Mouse (Mus musculus) stomach, embryonic 15.5 days (tissue): ENCODE results near the gene Trex1. TPM values are rescaled to one million over a fixed set of nuclear protein-coding genes. Genes with fewer than 3 reads are reported as not detected.

Experiments used
- ATAC-seq: fragments of 200-750 bp; cut with Nextera tagmentation; 2 replicates; pipeline ENCODE4 v1.8.0; 2017; ENCODE audit warnings: low read depth, moderate number of reproducible peaks, moderate TSS enrichment; ENCODE audit not compliant: insufficient read depth, low FRiP score
- H3K27ac ChIP-seq: fragments of 300-500 bp; sonication (generic); 2 replicates; pipeline ENCODE4 v1.5.1; 2015; ENCODE audit warnings: mild to moderate bottlenecking, inconsistent platforms
- H3K27me3 ChIP-seq: fragments of 300-500 bp; sonication (generic); replicated peaks from 2 replicates; pipeline ENCODE4 v1.6.1; 2015; ENCODE audit warnings: inconsistent platforms
- H3K36me3 ChIP-seq: fragments of 300-500 bp; sonication (generic); 2 replicates; pipeline ENCODE4 v1.6.1; 2015; ENCODE audit warnings: inconsistent platforms
- H3K4me1 ChIP-seq: fragments of 300-500 bp; sonication (generic); 2 replicates; pipeline ENCODE4 v1.6.1; 2015; ENCODE audit warnings: inconsistent platforms
- H3K4me2 ChIP-seq: fragments of 300-500 bp; sonication (generic); 2 replicates; pipeline ENCODE4 v1.6.1; 2015; ENCODE audit warnings: mild to moderate bottlenecking, inconsistent platforms
- H3K4me3 ChIP-seq: fragments of 300-500 bp; sonication (generic); replicated peaks from 2 replicates; pipeline ENCODE4 v1.5.1; 2015; ENCODE audit warnings: inconsistent platforms
- H3K9ac ChIP-seq: fragments of 300-500 bp; sonication (generic); 2 replicates; pipeline ENCODE4 v1.6.1; 2015; ENCODE audit warnings: inconsistent platforms
- H3K9me3 ChIP-seq: fragments of 300-500 bp; sonication (generic); 2 replicates; pipeline ENCODE4 v1.6.1; 2016; ENCODE audit warnings: inconsistent platforms
- WGBS: fragments of 180-500 bp; shearing (Covaris S2); methylation state at CpG from one replicate; pipeline ENCODE4 v1.1.7; 2015; 5-methylcytosine and 5-hydroxymethylcytosine counted together
- polyA plus RNA-seq: library from polyadenylated mRNA; unstranded; fragments of >200 nt; fragmentation: Nextera tagmentation; extraction: Ambion mirVana; gene quantifications from 2 replicates; pipeline ENCODE4 v1.2.1, GENCODE M21; 2015

Trex1 gene
- polyA plus RNA-seq, result 12.7 and 14.4 TPM in 2 replicates

- ATAC-seq, result peak; percentile 92
- peaks cover 25% of the 10 kb centered on the region for H3K4me1 ChIP-seq
- no peaks in the 10 kb centered on the region for H3K27me3 ChIP-seq
- peak within 1 kb of the TSS; percentile 91 for H3K27ac ChIP-seq
- H3K36me3 ChIP-seq, result peaks cover 35% of the 10 kb centered on the region
- no peaks in the 10 kb centered on the region for H3K9me3 ChIP-seq
- no peak within 1 kb of the TSS for H3K9ac ChIP-seq
- 10% methylated on average over 15 of the region's 15 CpGs for WGBS
- H3K4me2 ChIP-seq, result peak within 1 kb of the TSS; percentile 71
- H3K4me3 ChIP-seq, result peak within 1 kb of the TSS; percentile 36
Observed at GRCm38 (mm10) chr9:109059136-109059903, at the start of gene Trex1. Gene Trex1 (minus strand): TSS chr9:109059734.

- H3K4me3 ChIP-seq, result no peak overlapping the region
- no peaks in the 10 kb centered on the region for H3K9me3 ChIP-seq
- no peaks in the 10 kb centered on the region for H3K27me3 ChIP-seq
- peaks cover 29% of the 10 kb centered on the region for H3K36me3 ChIP-seq
- 66% methylated on average over 5 of the region's 6 CpGs for WGBS
- no peak overlapping the region for H3K9ac ChIP-seq
- H3K4me2 ChIP-seq, result no peak overlapping the region
- H3K4me1 ChIP-seq, result no peaks in the 10 kb centered on the region; the same call in 1 of the 2 replicates
- ATAC-seq, result no peak
- H3K27ac ChIP-seq, result no peak overlapping the region
Observed at GRCm38 (mm10) chr9:109107341-109107740, 47.8 kb upstream of the Trex1 start.

- Histone ChIP-seq H3K36me3 (peaks cover 23% of the 10 kb centered on the region), H3K9ac (no peak overlapping the region), H3K27me3 (no peaks in the 10 kb centered on the region), H3K4me1 (no peaks in the 10 kb centered on the region; the same call in 1 of the 2 replicates), H3K9me3 (no peaks in the 10 kb centered on the region), H3K27ac (no peak overlapping the region), H3K4me3 (no peak overlapping the region), H3K4me2 (no peak overlapping the region)
- no peak for ATAC-seq
- WGBS, result 89% methylated on average over 12 of the region's 12 CpGs
Observed at GRCm38 (mm10) chr9:109105648-109106047, 46.1 kb upstream of the Trex1 start.

- no peak for ATAC-seq
- WGBS, result 64% methylated on average over 12 of the region's 12 CpGs
Observed at GRCm38 (mm10) chr9:109105011-109105410, 45.5 kb upstream of the Trex1 start.

GRCm38 (mm10) chr9:109104083-109104482 is 44.5 kb upstream of the Trex1 start:
- Histone ChIP-seq H3K27ac (no peak overlapping the region), H3K9ac (no peak overlapping the region), H3K4me1 (peaks cover 11% of the 10 kb centered on the region), H3K36me3 (peaks cover 22% of the 10 kb centered on the region), H3K4me2 (no peak overlapping the region), H3K27me3 (no peaks in the 10 kb centered on the region), H3K4me3 (no peak overlapping the region), H3K9me3 (no peaks in the 10 kb centered on the region)
- 88% methylated on average over 9 of the region's 9 CpGs for WGBS
- ATAC-seq, result no peak

More at GRCm38 (mm10) chr9:109105011-109105410, 45.5 kb upstream of the Trex1 start:
- Histone ChIP-seq H3K27ac (no peak overlapping the region), H3K4me3 (no peak overlapping the region), H3K4me2 (no peak overlapping the region), H3K27me3 (no peaks in the 10 kb centered on the region), H3K4me1 (peaks cover 4% of the 10 kb centered on the region; the same call in 1 of the 2 replicates), H3K9me3 (no peaks in the 10 kb centered on the region), H3K9ac (no peak overlapping the region), H3K36me3 (peaks cover 19% of the 10 kb centered on the region)

GRCm38 (mm10) chr9:109103250-109103649 is 43.7 kb upstream of the Trex1 start:
- WGBS, result 64% methylated on average over 7 of the region's 7 CpGs
- no peaks in the 10 kb centered on the region for H3K27me3 ChIP-seq
- no peak for ATAC-seq
- H3K36me3 ChIP-seq, result peaks cover 22% of the 10 kb centered on the region
- peaks cover 20% of the 10 kb centered on the region for H3K4me1 ChIP-seq
- no peak overlapping the region for H3K4me3 ChIP-seq
- no peak overlapping the region for H3K27ac ChIP-seq
- H3K9ac ChIP-seq, result no peak overlapping the region
- H3K4me2 ChIP-seq, result no peak overlapping the region
- no peaks in the 10 kb centered on the region for H3K9me3 ChIP-seq

GRCm38 (mm10) chr9:109102541-109102940 is 43.0 kb upstream of the Trex1 start:
- ATAC-seq, result no peak
- no peak overlapping the region for H3K4me3 ChIP-seq
- no peak overlapping the region for H3K4me2 ChIP-seq
- H3K9me3 ChIP-seq, result no peaks in the 10 kb centered on the region
- peaks cover 22% of the 10 kb centered on the region for H3K36me3 ChIP-seq
- H3K9ac ChIP-seq, result no peak overlapping the region
- no peak overlapping the region for H3K27ac ChIP-seq
- H3K27me3 ChIP-seq, result no peaks in the 10 kb centered on the region
- H3K4me1 ChIP-seq, result peaks cover 27% of the 10 kb centered on the region
- 83% methylated on average over 3 of the region's 3 CpGs for WGBS

GRCm38 (mm10) chr9:109101933-109102445 is 42.5 kb upstream of the Trex1 start:
- H3K36me3 ChIP-seq, result peaks cover 21% of the 10 kb centered on the region
- ATAC-seq, result no peak
- no peaks in the 10 kb centered on the region for H3K27me3 ChIP-seq
- no peak overlapping the region for H3K4me2 ChIP-seq
- 92% methylated on average over 5 of the region's 5 CpGs for WGBS
- no peak overlapping the region for H3K9ac ChIP-seq
- H3K4me3 ChIP-seq, result no peak overlapping the region
- peaks cover 32% of the 10 kb centered on the region for H3K4me1 ChIP-seq
- H3K27ac ChIP-seq, result no peak overlapping the region
- H3K9me3 ChIP-seq, result no peaks in the 10 kb centered on the region

GRCm38 (mm10) chr9:109100307-109100928 is 40.9 kb upstream of the Trex1 start:
- no peaks in the 10 kb centered on the region for H3K27me3 ChIP-seq
- H3K27ac ChIP-seq, result no peak overlapping the region
- no peak overlapping the region for H3K4me2 ChIP-seq
- no peak overlapping the region for H3K4me3 ChIP-seq
- no peak for ATAC-seq
- H3K9me3 ChIP-seq, result no peaks in the 10 kb centered on the region
- 87% methylated on average over 20 of the region's 20 CpGs for WGBS
- peaks cover 9% of the 10 kb centered on the region; the same call in 1 of the 2 replicates for H3K36me3 ChIP-seq
- H3K9ac ChIP-seq, result no peak overlapping the region
- peaks cover 45% of the 10 kb centered on the region for H3K4me1 ChIP-seq

GRCm38 (mm10) chr9:109098969-109099368 is 39.4 kb upstream of the Trex1 start:
- no peak overlapping the region for H3K9ac ChIP-seq
- H3K27me3 ChIP-seq, result no peaks in the 10 kb centered on the region
- peaks cover 55% of the 10 kb centered on the region for H3K4me1 ChIP-seq
- H3K9me3 ChIP-seq, result no peaks in the 10 kb centered on the region
- H3K36me3 ChIP-seq, result 0 out of 2 replicates have a peak, but pooled peaks cover 3% of the 10 kb centered on the region
- ATAC-seq, result peak; percentile 37; the same call in 1 of the 2 replicates
- WGBS, result 16% methylated on average over 6 of the region's 6 CpGs
- H3K4me3 ChIP-seq, result 0 out of 2 replicates have a peak overlapping the region, but pooled peaks have one; percentile 7
- H3K4me2 ChIP-seq, result peak overlapping the region; percentile 85
- H3K27ac ChIP-seq, result peak overlapping the region; percentile 99

- Histone ChIP-seq H3K9me3 (no peaks in the 10 kb centered on the region), H3K27me3 (no peaks in the 10 kb centered on the region), H3K4me1 (peaks cover 60% of the 10 kb centered on the region), H3K9ac (no peak overlapping the region), H3K27ac (peak overlapping the region; percentile 99), H3K36me3 (0 out of 2 replicates have a peak, but pooled peaks cover 3% of the 10 kb centered on the region), H3K4me3 (peak overlapping the region; percentile 7; the same call in 1 of the 2 replicates), H3K4me2 (peak overlapping the region; percentile 85)
- WGBS, result 71% methylated on average over 8 of the region's 8 CpGs
- no peak for ATAC-seq
Observed at GRCm38 (mm10) chr9:109098366-109098765, 38.8 kb upstream of the Trex1 start.

- no peak for ATAC-seq
- Histone ChIP-seq H3K36me3 (0 out of 2 replicates have a peak, but pooled peaks cover 3% of the 10 kb centered on the region), H3K4me2 (peak overlapping the region; percentile 85), H3K9ac (no peak overlapping the region), H3K4me3 (0 out of 2 replicates have a peak overlapping the region, but pooled peaks have one; percentile 12), H3K9me3 (no peaks in the 10 kb centered on the region), H3K27ac (peak overlapping the region; percentile 99), H3K27me3 (no peaks in the 10 kb centered on the region), H3K4me1 (peaks cover 60% of the 10 kb centered on the region)
- 58% methylated on average over 5 of the region's 5 CpGs for WGBS
Observed at GRCm38 (mm10) chr9:109097831-109098230, 38.3 kb upstream of the Trex1 start.
